Mouse (Mus musculus) liver, embryonic 14.5 days (tissue): ENCODE results near the gene Cmip. TPM values are rescaled to one million over a fixed set of nuclear protein-coding genes. Genes with fewer than 3 reads are reported as not detected.

Experiments
- ATAC-seq: fragments of 200-750 bp; cut with Nextera tagmentation; 2 replicates; pipeline ENCODE4 v1.8.0; 2017; ENCODE audit warnings: moderate number of reproducible peaks, mild to moderate bottlenecking, moderate library complexity; ENCODE audit not compliant: insufficient read depth
- DNase-seq, 3 experiments: peaks; one replicate each; pipeline ENCODE4 v3.0.0-alpha.2; 2012 to 2013; ENCODE audit warnings: low read depth in 3 of 3, low spot score in 3 of 3
- H3K27ac ChIP-seq: fragments of 300-500 bp; sonication (generic); 2 replicates; pipeline ENCODE4 v1.5.1; 2014; ENCODE audit warnings: moderate library complexity, mild to moderate bottlenecking, control low read depth, inconsistent platforms
- H3K27me3 ChIP-seq: fragments of 300-500 bp; sonication (generic); 2 replicates; pipeline ENCODE4 v1.6.1; 2014; ENCODE audit warnings: mild to moderate bottlenecking, low read length, moderate library complexity; ENCODE audit not compliant: control insufficient read depth, insufficient read depth
- H3K36me3 ChIP-seq: fragments of 300-500 bp; sonication (generic); replicated peaks from 2 replicates; pipeline ENCODE4 v1.6.1; 2014; ENCODE audit warnings: low read depth; ENCODE audit not compliant: control insufficient read depth, insufficient read depth
- H3K4me1 ChIP-seq, 2 experiments: fragments of 200-500 bp in 1 of 2; fragments of 300-500 bp in 1 of 2; sonication (generic) in 1 of 2; replicated peaks; 2 replicates each; pipeline ENCODE4 v1.6.1; 2012 to 2014; ENCODE audit warnings: antibody characterized with exemption in 1 of 2, inconsistent platforms in 1 of 2, low read length in 1 of 2; ENCODE audit not compliant: control insufficient read depth in 2 of 2, insufficient read depth in 2 of 2
- H3K4me2 ChIP-seq: fragments of 300-500 bp; sonication (generic); 2 replicates; pipeline ENCODE4 v1.6.1; 2014; ENCODE audit warnings: low read depth, mild to moderate bottlenecking, control low read depth, moderate library complexity
- H3K4me3 ChIP-seq, 2 experiments: fragments of 200-500 bp in 1 of 2; fragments of 300-500 bp in 1 of 2; sonication (generic) in 1 of 2; 2 replicates each; pipeline ENCODE4 v1.5.1; 2012 to 2014; ENCODE audit warnings: low read depth in 2 of 2, low read length in 2 of 2, mild to moderate bottlenecking in 2 of 2, control low read depth in 1 of 2, inconsistent platforms in 1 of 2, moderate library complexity in 1 of 2; ENCODE audit not compliant: insufficient read depth in 1 of 2
- H3K9ac ChIP-seq: fragments of 300-500 bp; sonication (generic); replicated peaks from 2 replicates; pipeline ENCODE4 v1.6.1; 2014; ENCODE audit warnings: mild to moderate bottlenecking, control low read depth, moderate library complexity
- H3K9me3 ChIP-seq: fragments of 300-500 bp; sonication (generic); 2 replicates; pipeline ENCODE4 v1.6.1; 2016; ENCODE audit warnings: low read length, mixed read lengths; ENCODE audit not compliant: control insufficient read depth
- CTCF ChIP-seq: IDR thresholded peaks from 2 replicates; pipeline ENCODE4 v1.5.1; 2016; ENCODE audit warnings: antibody characterized with exemption, low read depth, control low read depth
- EP300 ChIP-seq: IDR thresholded peaks from 2 replicates; pipeline ENCODE4 v1.6.1; 2016; ENCODE audit warnings: antibody characterized with exemption, low read depth
- WGBS: fragments of 180-500 bp; shearing (Covaris S2); extraction: QIAGEN DNeasy Blood & Tissue Kit; methylation state at CpG from one replicate; pipeline ENCODE4 v1.1.7; 2014; ENCODE audit not compliant: insufficient replicate concordance; 5-methylcytosine and 5-hydroxymethylcytosine counted together
- polyA plus RNA-seq, 2 experiments: library from polyadenylated mRNA; depleted of rRNA in 1 of 2; stranded (reverse) in 1 of 2; unstranded in 1 of 2; fragments of >200 nt; fragmentation: Nextera tagmentation in 1 of 2; extraction: Ambion mirVana in 1 of 2; gene quantifications; 2 replicates each; pipeline versions ENCODE4 v1.2.1 to v1.2.3; 2012 to 2014

Gene Cmip
- polyA plus RNA-seq, 2 experiments = 6.7 to 10.4 TPM

- Histone ChIP-seq H3K27me3 (no peaks in the 10 kb centered on the region), H3K4me2 (no peak overlapping the region), H3K36me3 (no peaks in the 10 kb centered on the region), H3K27ac (no peak overlapping the region), H3K9me3 (no peaks in the 10 kb centered on the region), H3K4me1 (no peaks in the 10 kb centered on the region), H3K4me3 (no peak overlapping the region), H3K9ac (no peak overlapping the region)
- 90% methylated on average over 10 of the region's 10 CpGs for WGBS
- DNase-seq (no peak), ATAC-seq (no peak)
- TF ChIP-seq EP300 = no peak
- no peak for TF ChIP-seq CTCF
These were observed 155.4 kb downstream of the Cmip start for GRCm38 (mm10) chr8:117412232-117412631.

- Histone ChIP-seq H3K27ac (no peak overlapping the region), H3K9ac (no peak overlapping the region), H3K4me1 (no peaks in the 10 kb centered on the region), H3K36me3 (no peaks in the 10 kb centered on the region), H3K9me3 (no peaks in the 10 kb centered on the region), H3K27me3 (no peaks in the 10 kb centered on the region), H3K4me3 (no peak overlapping the region), H3K4me2 (no peak overlapping the region)
- TF ChIP-seq CTCF = no peak
- WGBS = 78% methylated on average over 9 of the region's 9 CpGs
- DNase-seq = no peak
- ATAC-seq = no peak
These were observed 161.0 kb downstream of the Cmip start for GRCm38 (mm10) chr8:117417830-117418229.

DNA sequence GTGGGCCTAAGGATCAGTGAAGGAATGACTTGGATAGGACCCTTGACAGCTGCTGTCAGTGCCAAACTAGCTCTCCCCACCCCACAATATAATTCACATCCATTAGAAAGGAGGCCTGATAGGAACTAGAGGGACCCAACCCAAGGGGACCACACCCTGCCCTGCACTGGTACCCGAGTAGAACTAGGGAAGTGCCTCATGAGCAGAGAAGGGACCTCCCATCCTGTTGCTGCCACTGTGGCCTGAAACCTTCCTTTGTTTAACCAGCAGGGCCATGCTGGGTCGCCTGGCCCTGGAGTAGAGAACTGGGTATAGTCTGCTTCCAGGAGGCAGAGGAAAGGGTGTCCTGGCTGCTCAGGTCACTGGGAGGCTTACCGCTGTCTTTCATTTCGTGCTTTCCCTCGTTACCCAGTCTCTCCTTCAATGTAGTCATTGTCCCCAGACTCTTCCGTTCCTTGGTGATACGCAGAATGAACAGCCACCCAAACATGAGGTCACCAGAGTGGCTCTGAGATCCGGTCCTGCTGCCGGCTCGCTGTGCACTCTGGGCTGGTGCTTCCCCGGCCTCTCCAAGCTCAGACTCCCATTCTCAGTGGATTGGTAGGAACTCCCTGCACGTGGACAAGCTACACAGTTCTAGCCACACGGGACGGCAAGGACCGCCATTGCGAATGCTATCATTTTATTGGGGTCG is 164.1 kb downstream of the Cmip start:
- Histone ChIP-seq H3K4me1 (no peaks in the 10 kb centered on the region), H3K4me3 (no peak overlapping the region), H3K9ac (no peak overlapping the region), H3K27me3 (no peaks in the 10 kb centered on the region), H3K36me3 (peaks cover 5% of the 10 kb centered on the region), H3K27ac (no peak overlapping the region), H3K4me2 (no peak overlapping the region), H3K9me3 (no peaks in the 10 kb centered on the region)
- DNase-seq = no peak
- 80% methylated on average over 17 of the region's 17 CpGs for WGBS
- TF ChIP-seq EP300 (no peak), CTCF (no peak)
- no peak for ATAC-seq

GRCm38 (mm10) chr8:117421838-117422237 is 165.0 kb downstream of the Cmip start:
- TF ChIP-seq EP300 = no peak
- no peak for TF ChIP-seq CTCF
- H3K4me1 ChIP-seq = no peaks in the 10 kb centered on the region
- no peak overlapping the region for H3K27ac ChIP-seq
- ATAC-seq = no peak
- no peak for DNase-seq
- WGBS = 45% methylated on average over 5 of the region's 5 CpGs
- peaks cover 5% of the 10 kb centered on the region for H3K36me3 ChIP-seq
- no peak overlapping the region for H3K4me2 ChIP-seq
- no peaks in the 10 kb centered on the region for H3K9me3 ChIP-seq
- H3K4me3 ChIP-seq = no peak overlapping the region
- no peak overlapping the region for H3K9ac ChIP-seq
- H3K27me3 ChIP-seq = no peaks in the 10 kb centered on the region

DNA sequence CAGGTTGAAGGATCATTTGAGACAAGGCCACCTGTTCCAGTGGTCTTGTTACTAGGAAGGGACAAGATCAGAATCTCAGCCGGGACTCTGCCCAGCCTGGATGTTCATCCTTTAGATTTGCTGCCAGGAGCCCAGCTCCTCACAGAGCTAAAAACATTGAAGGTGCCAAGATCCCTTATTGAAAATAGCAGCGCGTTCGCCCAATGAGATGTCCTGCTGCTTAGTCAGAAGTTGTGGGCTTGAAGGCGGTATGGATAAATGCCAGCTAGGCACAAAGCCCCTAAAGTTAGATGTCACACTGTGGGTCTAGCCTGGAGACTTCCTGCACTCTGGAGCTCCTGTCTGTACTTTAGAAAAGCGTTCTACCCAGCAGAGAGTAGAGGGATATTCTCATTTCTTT is 165.5 kb downstream of the Cmip start:
- Histone ChIP-seq H3K4me2 (no peak overlapping the region), H3K9me3 (no peaks in the 10 kb centered on the region), H3K27ac (no peak overlapping the region), H3K4me3 (no peak overlapping the region), H3K36me3 (peaks cover 5% of the 10 kb centered on the region), H3K9ac (no peak overlapping the region), H3K4me1 (no peaks in the 10 kb centered on the region), H3K27me3 (no peaks in the 10 kb centered on the region)
- ATAC-seq (no peak), DNase-seq (no peak)
- 80% methylated on average over 6 of the region's 6 CpGs for WGBS
- TF ChIP-seq EP300 = no peak
- TF ChIP-seq CTCF = no peak
